Mouse (Mus musculus): ENCODE measurements around the gene Trmt61a. TPM values are rescaled to one million over a fixed set of nuclear protein-coding genes. Genes with fewer than 3 reads are reported as not detected.
A peak's percentile ranks its signal among the peaks of the same experiment; 100 is the strongest.

The Trmt61a gene
- polyA plus RNA-seq, 1 experiment from 2014 or later = 8.5 TPM

- ATAC-seq (ENCODE audit: low FRiP score, low TSS enrichment) = peak; percentile 79
- WGBS = 25% methylated on average over 9 of the region's 9 CpGs
- H3K4me3 ChIP-seq (ENCODE audit: low read depth, low read length) = no peak overlapping the region
Observed at GRCm38 (mm10) chr12:111704609-111705008, 26.7 kb downstream of the Trmt61a start.

GRCm38 (mm10) chr12:111705186-111705973, 27.5 kb downstream of the Trmt61a start:
- peak overlapping the region; percentile 85 for H3K27ac ChIP-seq (replicated peaks)
- no peaks in the 10 kb centered on the region for H3K9me3 ChIP-seq (ENCODE audit: control insufficient read depth, low read length)
- H3K4me1 ChIP-seq (replicated peaks; ENCODE audit: control insufficient read depth, insufficient read depth) = peaks cover 13% of the 10 kb centered on the region
- no peaks in the 10 kb centered on the region for H3K27me3 ChIP-seq (ENCODE audit: control insufficient read depth, insufficient read depth, low read length)
- peak; percentile 70 for ATAC-seq (ENCODE audit: low FRiP score, low TSS enrichment)
- 20% methylated on average over 15 of the region's 15 CpGs for whole genome bisulfite sequencing
- no peak overlapping the region for H3K4me3 ChIP-seq (ENCODE audit: low read depth, low read length)
- no peak overlapping the region for H3K9ac ChIP-seq (ENCODE audit: low read length)
- H3K36me3 ChIP-seq (ENCODE audit: control insufficient read depth, insufficient read depth, low read length) = peaks cover 10% of the 10 kb centered on the region; the same call in 1 of the 2 replicates
- no peak for TF ChIP-seq EP300 (optimal IDR thresholded peaks at IDR 0.05)
- no peak for TF ChIP-seq CTCF (IDR thresholded peaks at IDR 0.05; ENCODE audit: low read depth)
- no peak for DNase-seq (ENCODE audit: low spot score)
- H3K4me2 ChIP-seq (replicated peaks; ENCODE audit: low read depth) = no peak overlapping the region

More at GRCm38 (mm10) chr12:111704609-111705008, 26.7 kb downstream of the Trmt61a start:
- Histone ChIP-seq H3K9me3 (ENCODE audit: control insufficient read depth, low read length) (no peaks in the 10 kb centered on the region), H3K4me1 (replicated peaks; ENCODE audit: control insufficient read depth, insufficient read depth) (peaks cover 13% of the 10 kb centered on the region), H3K4me2 (replicated peaks; ENCODE audit: low read depth) (peak overlapping the region; percentile 31), H3K27me3 (ENCODE audit: control insufficient read depth, insufficient read depth, low read length) (no peaks in the 10 kb centered on the region), H3K9ac (ENCODE audit: low read length) (no peak overlapping the region), H3K27ac (replicated peaks) (peak overlapping the region; percentile 85), H3K36me3 (ENCODE audit: control insufficient read depth, insufficient read depth, low read length) (peaks cover 4% of the 10 kb centered on the region; the same call in 1 of the 2 replicates)
- peak; percentile 48 for DNase-seq (ENCODE audit: low spot score)
- TF ChIP-seq CTCF (IDR thresholded peaks at IDR 0.05; ENCODE audit: low read depth) (no peak), EP300 (optimal IDR thresholded peaks at IDR 0.05) (no peak)

GRCm38 (mm10) chr12:111708181-111708580, 30.3 kb downstream of the Trmt61a start:
- H3K27me3 ChIP-seq (ENCODE audit: control insufficient read depth, insufficient read depth, low read length) = no peaks in the 10 kb centered on the region
- peaks cover 16% of the 10 kb centered on the region for H3K4me1 ChIP-seq (replicated peaks; ENCODE audit: control insufficient read depth, insufficient read depth)
- H3K9ac ChIP-seq (ENCODE audit: low read length) = no peak overlapping the region
- ATAC-seq (ENCODE audit: low FRiP score, low TSS enrichment) (no peak), DNase-seq (ENCODE audit: low spot score) (no peak)
- TF ChIP-seq CTCF (IDR thresholded peaks at IDR 0.05; ENCODE audit: low read depth) (no peak), EP300 (optimal IDR thresholded peaks at IDR 0.05) (no peak)
- WGBS = 64% methylated on average over 4 of the region's 4 CpGs
- H3K4me3 ChIP-seq (ENCODE audit: low read depth, low read length) = no peak overlapping the region
- H3K36me3 ChIP-seq (ENCODE audit: control insufficient read depth, insufficient read depth, low read length) = peaks cover 16% of the 10 kb centered on the region; the same call in 1 of the 2 replicates
- no peak overlapping the region for H3K4me2 ChIP-seq (replicated peaks; ENCODE audit: low read depth)
- peak overlapping the region; percentile 4; the same call in 1 of the 2 replicates for H3K27ac ChIP-seq (replicated peaks)
- H3K9me3 ChIP-seq (ENCODE audit: control insufficient read depth, low read length) = no peaks in the 10 kb centered on the region

- Histone ChIP-seq H3K9ac (ENCODE audit: low read length) (no peak overlapping the region), H3K27ac (replicated peaks) (no peak overlapping the region), H3K4me2 (replicated peaks; ENCODE audit: low read depth) (no peak overlapping the region), H3K9me3 (ENCODE audit: control insufficient read depth, low read length) (no peaks in the 10 kb centered on the region), H3K27me3 (ENCODE audit: control insufficient read depth, insufficient read depth, low read length) (no peaks in the 10 kb centered on the region), H3K4me3 (ENCODE audit: low read depth, low read length) (no peak overlapping the region), H3K4me1 (replicated peaks; ENCODE audit: control insufficient read depth, insufficient read depth) (peaks cover 11% of the 10 kb centered on the region), H3K36me3 (ENCODE audit: control insufficient read depth, insufficient read depth, low read length) (peaks cover 16% of the 10 kb centered on the region; the same call in 1 of the 2 replicates)
- TF ChIP-seq CTCF (IDR thresholded peaks at IDR 0.05; ENCODE audit: low read depth) (no peak), EP300 (optimal IDR thresholded peaks at IDR 0.05) (no peak)
- DNase-seq (ENCODE audit: low spot score) (no peak), ATAC-seq (ENCODE audit: low FRiP score, low TSS enrichment) (no peak)
- WGBS = 82% methylated on average over 10 of the region's 10 CpGs
Observed at GRCm38 (mm10) chr12:111710091-111710490, 32.2 kb downstream of the Trmt61a start.

- H3K4me1 ChIP-seq (replicated peaks; ENCODE audit: control insufficient read depth, insufficient read depth) = peaks cover 3% of the 10 kb centered on the region; the same call in 1 of the 2 replicates
- under 1% methylated on average over 29 of the region's 33 CpGs for WGBS
- ATAC-seq (ENCODE audit: low FRiP score, low TSS enrichment) (peak; percentile 6; the same call in 1 of the 2 replicates), DNase-seq (ENCODE audit: low spot score) (no peak)
- H3K9me3 ChIP-seq (ENCODE audit: control insufficient read depth, low read length) = no peaks in the 10 kb centered on the region
- peak overlapping the region; percentile 83 for H3K4me2 ChIP-seq (replicated peaks; ENCODE audit: low read depth)
- H3K27ac ChIP-seq (replicated peaks) = peak overlapping the region; percentile 88
- H3K36me3 ChIP-seq (ENCODE audit: control insufficient read depth, insufficient read depth, low read length) = peaks cover 16% of the 10 kb centered on the region; the same call in 1 of the 2 replicates
- H3K4me3 ChIP-seq (ENCODE audit: low read depth, low read length) = peak overlapping the region; percentile 94
- H3K9ac ChIP-seq (ENCODE audit: low read length) = peak overlapping the region; percentile 97
- H3K27me3 ChIP-seq (ENCODE audit: control insufficient read depth, insufficient read depth, low read length) = no peaks in the 10 kb centered on the region
- TF ChIP-seq EP300 (optimal IDR thresholded peaks at IDR 0.05) = no peak
- TF ChIP-seq CTCF (IDR thresholded peaks at IDR 0.05; ENCODE audit: low read depth) = no peak
Observed at GRCm38 (mm10) chr12:111712476-111712875, 34.6 kb downstream of the Trmt61a start.

All from stomach, postnatal 0 days (tissue).